Mouse (Mus musculus): ENCODE data around the gene Prpf40b. TPM values are rescaled to one million over a fixed set of nuclear protein-coding genes. Genes with fewer than 3 reads are reported as not detected.

Prpf40b gene
- polyA plus RNA-seq (2015; fragmentation: Nextera tagmentation; extraction: Ambion mirVana) = 97.0 and 99.2 TPM in 2 replicates

DNA sequence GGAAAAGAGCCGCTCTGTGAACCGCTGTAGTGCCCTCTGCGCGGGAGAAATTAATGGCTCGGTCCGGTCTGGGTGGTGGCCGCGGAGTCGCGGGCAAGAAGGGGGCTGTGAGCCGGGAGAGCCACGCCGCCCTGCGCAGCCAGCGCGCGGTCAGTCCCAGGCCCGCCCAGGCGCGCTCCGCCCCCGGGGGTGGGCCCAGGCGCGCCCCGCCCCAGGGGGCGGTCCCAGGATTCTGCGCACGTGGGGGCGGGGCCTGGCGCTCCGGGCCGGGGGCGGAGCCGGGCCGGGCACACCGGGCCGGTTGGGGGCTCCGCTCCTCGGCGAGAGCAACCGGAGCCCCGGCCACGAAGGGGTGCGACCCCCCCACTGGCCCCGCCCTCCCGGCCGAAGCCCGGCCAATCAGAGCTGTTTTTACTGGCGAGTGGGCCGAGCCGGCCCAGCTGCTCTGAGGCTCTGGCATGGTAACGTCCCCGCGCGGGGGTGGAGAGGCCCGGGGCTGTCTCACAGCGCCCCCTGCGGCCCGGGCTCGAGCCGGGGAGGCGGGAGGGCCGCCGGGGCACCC, at the start of gene Prpf40b:
Gene Prpf40b, plus strand, starts transcription at position 275 of the 562 bp plus-strand sequence.

GRCm38 (mm10) chr15:99251626-99252380, 43.1 kb upstream of the Prpf40b start, which contains the start of gene Mcrs1:
Mcrs1 (minus strand) TSS chr15:99251961.

GRCm38 (mm10) chr15:99295484-99295981, 646 bp downstream of the Prpf40b start, which contains the start of gene Fam186b:
Fam186b (minus strand) TSS chr15:99295888.

Other genes starting within 250 kb of the Prpf40b start
- 119 and 163 TPM in 2 replicates for gene Prph, start 239.9 kb upstream of the Prpf40b start, polyA plus RNA-seq (2015; fragmentation: Nextera tagmentation; extraction: Ambion mirVana)
- gene Troap, start 220.5 kb upstream of the Prpf40b start, polyA plus RNA-seq (2015; fragmentation: Nextera tagmentation; extraction: Ambion mirVana) = 3.1 TPM in 2 replicates
- 2.1 and 3.4 TPM in 2 replicates for gene C1ql4, start 207.3 kb upstream of the Prpf40b start, polyA plus RNA-seq (2015; fragmentation: Nextera tagmentation; extraction: Ambion mirVana)
- gene Dnajc22, start 201.9 kb upstream of the Prpf40b start, polyA plus RNA-seq (2015; fragmentation: Nextera tagmentation; extraction: Ambion mirVana) = 0.14 and 0.26 TPM in 2 replicates
- gene Spats2, start 169.2 kb upstream of the Prpf40b start, polyA plus RNA-seq (2015; fragmentation: Nextera tagmentation; extraction: Ambion mirVana) = 20.0 and 22.4 TPM in 2 replicates
- 0.46 and 0.66 TPM in 2 replicates for gene Kcnh3, start 70.2 kb upstream of the Prpf40b start, polyA plus RNA-seq (2015; fragmentation: Nextera tagmentation; extraction: Ambion mirVana)
- 153 and 168 TPM in 2 replicates for gene Mcrs1, start 43.1 kb upstream of the Prpf40b start, polyA plus RNA-seq (2015; fragmentation: Nextera tagmentation; extraction: Ambion mirVana)
- 1.4 and 1.5 TPM in 2 replicates for gene Fam186b, start 801 bp downstream of the Prpf40b start, polyA plus RNA-seq (2015; fragmentation: Nextera tagmentation; extraction: Ambion mirVana)
- 7.1 and 7.3 TPM in 2 replicates for gene Fmnl3, start 75.4 kb downstream of the Prpf40b start, polyA plus RNA-seq (2015; fragmentation: Nextera tagmentation; extraction: Ambion mirVana)
- gene Tmbim6, start 97.8 kb downstream of the Prpf40b start, polyA plus RNA-seq (2015; fragmentation: Nextera tagmentation; extraction: Ambion mirVana) = 378 and 390 TPM in 2 replicates
- gene Nckap5l, start 162.7 kb downstream of the Prpf40b start, polyA plus RNA-seq (2015; fragmentation: Nextera tagmentation; extraction: Ambion mirVana) = 11.6 and 12.3 TPM in 2 replicates
- gene Bcdin3d, start 179.6 kb downstream of the Prpf40b start, polyA plus RNA-seq (2015; fragmentation: Nextera tagmentation; extraction: Ambion mirVana) = 15.1 TPM in 2 replicates
- gene Faim2, start 233.1 kb downstream of the Prpf40b start, polyA plus RNA-seq (2015; fragmentation: Nextera tagmentation; extraction: Ambion mirVana) = 68.2 and 77.4 TPM in 2 replicates

Measured in neural tube, postnatal 0 days (tissue).